Mouse (Mus musculus) liver, adult (tissue): ENCODE results near the gene Nav2.

Experiments used
- GATA4 ChIP-seq: IDR thresholded peaks from 2 replicates; pipeline ENCODE4 v1.6.1; 2014; ENCODE audit warnings: mild to moderate bottlenecking, low read length; ENCODE audit not compliant: insufficient replicate concordance

The Nav2 gene

GRCm38 (mm10) chr7:48959316-48959661, 50.8 kb downstream of the Nav2 start:
- no peak for TF ChIP-seq GATA4

- TF ChIP-seq GATA4, result no peak
These were observed 51.6 kb downstream of the Nav2 start for GRCm38 (mm10) chr7:48960152-48960551.

- no peak for TF ChIP-seq GATA4
These were observed 53.0 kb downstream of the Nav2 start for GRCm38 (mm10) chr7:48961501-48961900.

- TF ChIP-seq GATA4, result no peak
These were observed 53.4 kb downstream of the Nav2 start for GRCm38 (mm10) chr7:48961935-48962334.

GRCm38 (mm10) chr7:48963112-48963511, 54.6 kb downstream of the Nav2 start:
- TF ChIP-seq GATA4, result no peak

GRCm38 (mm10) chr7:48963554-48963953, 55.0 kb downstream of the Nav2 start:
- TF ChIP-seq GATA4, result no peak

- TF ChIP-seq GATA4, result no peak
These were observed 57.4 kb downstream of the Nav2 start for GRCm38 (mm10) chr7:48965796-48966512.

- no peak for TF ChIP-seq GATA4
These were observed 72.5 kb downstream of the Nav2 start for GRCm38 (mm10) chr7:48981013-48981412.

- TF ChIP-seq GATA4, result no peak
These were observed 73.3 kb downstream of the Nav2 start for GRCm38 (mm10) chr7:48981814-48982213.

- TF ChIP-seq GATA4, result no peak
These were observed 74.1 kb downstream of the Nav2 start for GRCm38 (mm10) chr7:48982573-48982972.

- TF ChIP-seq GATA4, result no peak
These were observed 83.5 kb downstream of the Nav2 start for GRCm38 (mm10) chr7:48991911-48992552.

GRCm38 (mm10) chr7:48995171-48995570, 86.7 kb downstream of the Nav2 start:
- no peak for TF ChIP-seq GATA4

- no peak for TF ChIP-seq GATA4
These were observed 87.2 kb downstream of the Nav2 start for GRCm38 (mm10) chr7:48995701-48996100.

GRCm38 (mm10) chr7:48996829-48997228, 88.3 kb downstream of the Nav2 start:
- TF ChIP-seq GATA4, result no peak

- TF ChIP-seq GATA4, result no peak
These were observed 89.6 kb downstream of the Nav2 start for GRCm38 (mm10) chr7:48998097-48998496.

- TF ChIP-seq GATA4, result no peak
These were observed 90.1 kb downstream of the Nav2 start for GRCm38 (mm10) chr7:48998595-48998994.

- TF ChIP-seq GATA4, result no peak
These were observed 92.3 kb downstream of the Nav2 start for GRCm38 (mm10) chr7:49000816-49001215.
